Mouse (Mus musculus) C2C12 (cell line): ENCODE results near the gene Mobp.

Source experiments
- CEBPB ChIP-seq: IDR thresholded peaks from one replicate; pipeline ENCODE4 v1.6.1; 2011; ENCODE audit warnings: low read depth, mild to moderate bottlenecking, control low read depth, moderate library complexity
- CTCF ChIP-seq: IDR thresholded peaks from one replicate; pipeline ENCODE4 v1.5.1; 2011; ENCODE audit not compliant: control insufficient read depth, insufficient read depth, insufficient read length
- FOSL1 ChIP-seq: IDR thresholded peaks from one replicate; pipeline ENCODE4 v1.8.0; 2011; ENCODE audit warnings: mild to moderate bottlenecking, low read length; ENCODE audit not compliant: poor library complexity, insufficient read depth, severe bottlenecking
- MAX ChIP-seq: IDR thresholded peaks from one replicate; pipeline ENCODE4 v1.6.1; 2011; ENCODE audit warnings: mild to moderate bottlenecking, control low read depth
- MYOG ChIP-seq: IDR thresholded peaks from one replicate; pipeline ENCODE4 v1.6.1; 2011; ENCODE audit not compliant: control insufficient read depth, insufficient read length; ENCODE audit errors: extremely low read depth
- USF1 ChIP-seq: IDR thresholded peaks from one replicate; pipeline ENCODE4 v1.6.1; 2011; ENCODE audit warnings: low read depth, mild to moderate bottlenecking, control low read depth, moderate library complexity

DNA sequence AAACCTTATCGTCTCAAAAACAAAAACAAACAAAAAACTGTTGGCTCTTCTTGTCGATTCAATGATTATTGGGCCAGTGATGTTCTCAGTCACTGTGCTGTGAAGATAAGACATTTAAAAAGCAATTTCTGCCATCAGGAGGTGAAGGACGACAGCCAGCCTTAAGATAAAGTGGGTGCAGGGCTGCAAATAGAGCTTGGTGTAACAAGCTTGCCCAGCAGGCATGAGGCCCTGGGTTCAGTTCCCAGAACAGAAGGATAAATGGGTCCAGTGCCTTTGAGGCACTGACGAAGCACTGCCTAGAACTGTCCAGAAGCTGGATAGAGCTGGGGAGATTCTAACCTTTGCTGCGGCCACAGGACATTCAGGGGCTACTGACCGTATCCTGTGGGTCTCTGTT, 37.0 kb upstream of the Mobp start:
- TF ChIP-seq CEBPB (no peak), USF1 (no peak), CTCF (no peak), FOSL1 (no peak), MYOG (no peak), MAX (no peak)
